Mouse (Mus musculus): ENCODE measurements around the gene Mak.
"Not testable (repeated sequence)": the region's sequence is repeated elsewhere in the genome, so short reads cannot be mapped to it uniquely, and the experiment has no call there.

The Mak gene

DNA sequence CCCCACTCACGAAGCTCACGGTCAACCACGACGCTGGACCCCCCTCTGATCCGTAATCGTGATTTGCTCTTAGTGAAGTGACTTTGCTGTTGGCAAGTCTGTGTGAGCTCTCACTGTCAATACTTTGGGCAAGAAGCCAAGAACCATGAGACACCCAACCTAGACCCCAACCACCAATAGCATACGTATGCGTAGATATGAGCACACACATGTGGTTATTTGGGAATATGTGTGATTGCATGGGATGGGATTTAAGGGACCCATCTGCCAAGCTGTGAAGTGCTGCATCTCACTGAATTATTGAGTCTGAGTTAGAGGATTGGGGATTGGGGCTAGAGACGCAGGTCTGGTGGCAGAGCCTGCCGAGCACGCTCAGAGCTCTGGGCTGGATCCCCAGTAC, 7.9 kb downstream of the Mak start:
- no peak for DNase-seq

DNA sequence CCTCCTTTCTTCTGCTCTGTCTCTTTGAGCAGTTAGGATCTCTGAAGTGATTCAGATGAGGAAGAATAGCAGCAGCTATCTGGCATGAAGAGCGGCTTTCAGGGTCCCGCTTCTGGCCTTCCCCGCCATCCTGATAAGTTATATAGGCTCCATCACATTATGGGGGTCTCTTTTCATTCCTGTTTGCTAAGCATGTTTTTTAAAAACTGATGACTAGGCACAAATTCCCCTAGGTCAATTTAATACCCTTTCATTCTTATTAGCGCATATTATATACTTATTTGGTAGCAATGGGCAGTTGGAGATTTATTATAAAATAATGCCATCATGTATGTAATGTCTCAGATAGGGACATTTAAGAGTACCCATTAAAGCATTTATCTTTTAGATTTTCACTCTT, 11.9 kb downstream of the Mak start:
- DNase-seq, result no peak

DNA sequence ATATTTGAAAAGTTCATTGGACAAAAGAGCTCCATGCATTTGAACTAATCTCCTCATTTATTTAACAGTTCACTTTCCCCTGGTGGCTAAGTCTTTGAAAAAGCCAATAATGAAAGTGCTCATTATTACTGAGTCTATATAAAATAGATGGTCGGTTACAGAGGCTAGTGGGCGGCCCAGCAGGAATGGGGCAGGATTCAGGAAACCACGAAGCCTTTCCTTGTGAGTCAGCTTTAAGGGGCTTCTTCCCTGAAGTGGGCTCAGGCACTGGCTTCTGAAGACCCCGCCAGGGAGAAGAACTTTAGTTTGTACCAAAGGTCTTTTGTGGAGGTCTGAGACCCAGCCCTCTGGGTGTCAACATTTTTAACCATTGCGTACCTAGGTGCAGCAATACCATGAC, 27.5 kb downstream of the Mak start:
- no peak for DNase-seq

DNA sequence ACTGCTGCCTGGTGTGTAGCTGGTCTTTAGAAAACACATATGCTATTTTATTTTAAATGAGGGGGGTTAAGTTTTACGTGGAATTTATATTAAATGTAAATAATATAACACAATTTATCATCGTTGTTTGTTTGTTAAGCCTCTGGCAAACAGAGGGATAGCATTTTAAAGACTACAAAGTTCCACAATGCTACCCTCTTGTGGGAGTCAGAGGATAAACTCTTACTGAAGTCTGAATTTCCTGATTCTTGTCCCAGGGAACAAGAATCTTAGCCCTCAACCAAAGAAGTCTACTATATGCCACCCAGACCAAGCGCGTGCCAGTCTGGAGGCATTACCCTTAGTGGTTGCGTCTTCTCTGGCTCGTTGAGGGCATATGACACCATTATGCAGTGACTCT, 32.2 kb downstream of the Mak start:
- DNase-seq, result no peak

DNA sequence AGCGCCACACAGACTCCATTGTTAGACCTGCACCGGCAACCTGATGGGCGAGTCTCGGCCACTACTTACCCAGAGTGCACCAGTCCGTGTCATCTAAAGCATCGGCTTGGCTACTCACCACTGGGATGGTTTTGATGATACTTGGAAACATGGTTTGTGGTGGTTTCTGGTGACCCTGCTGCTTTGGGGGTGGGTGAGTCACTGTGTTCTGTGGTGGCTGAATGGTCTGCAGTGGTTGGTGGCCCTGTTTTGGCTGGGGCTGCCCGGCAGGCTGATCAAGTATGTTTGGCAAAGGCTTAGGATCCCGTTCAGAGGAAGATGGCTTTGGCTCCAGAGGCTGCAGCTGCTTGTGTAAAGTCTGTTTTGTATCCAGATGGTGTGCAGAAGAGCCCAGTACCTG, 33.6 kb downstream of the Mak start:
- DNase-seq, result no peak

DNA sequence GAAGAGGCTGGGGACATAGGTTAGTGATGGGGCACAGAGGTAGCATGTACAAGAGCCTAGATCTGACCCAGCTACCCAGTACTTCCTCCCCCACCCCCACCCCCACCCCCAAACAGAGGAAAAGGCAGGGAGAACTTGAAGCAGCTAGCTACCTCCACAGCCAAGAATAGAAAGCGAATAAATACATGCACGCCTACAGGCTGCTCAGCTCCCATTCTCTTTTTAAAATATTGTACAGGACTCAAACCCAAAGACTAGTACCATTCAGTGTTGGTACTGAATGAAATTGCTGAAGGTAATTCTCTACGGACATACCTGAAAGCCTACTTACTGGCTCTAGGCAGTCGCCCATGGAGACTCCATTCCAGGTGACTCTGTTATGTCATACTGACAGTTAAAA, 37.0 kb downstream of the Mak start:
- no peak for DNase-seq

DNA sequence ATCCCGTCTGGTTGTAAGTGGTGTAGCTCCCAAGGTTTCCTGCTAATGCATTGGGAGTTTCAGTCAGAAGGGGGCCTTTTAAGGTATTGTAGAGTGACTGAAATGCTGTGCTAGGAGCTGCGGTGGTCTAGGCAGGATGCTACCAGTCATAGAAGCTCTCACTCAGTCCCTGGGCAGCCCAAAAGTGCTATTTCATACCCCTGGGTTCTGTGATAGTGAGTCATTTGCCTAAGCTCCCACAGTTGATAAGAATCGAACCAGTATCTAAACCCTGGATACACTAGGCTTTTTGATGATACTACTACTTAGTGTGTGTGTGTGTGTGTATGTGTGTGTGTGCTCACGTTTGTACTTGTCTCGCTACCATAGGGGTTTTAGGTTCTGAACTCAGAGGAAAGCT, 49.4 kb downstream of the Mak start:
- DNase-seq, result no peak

DNA sequence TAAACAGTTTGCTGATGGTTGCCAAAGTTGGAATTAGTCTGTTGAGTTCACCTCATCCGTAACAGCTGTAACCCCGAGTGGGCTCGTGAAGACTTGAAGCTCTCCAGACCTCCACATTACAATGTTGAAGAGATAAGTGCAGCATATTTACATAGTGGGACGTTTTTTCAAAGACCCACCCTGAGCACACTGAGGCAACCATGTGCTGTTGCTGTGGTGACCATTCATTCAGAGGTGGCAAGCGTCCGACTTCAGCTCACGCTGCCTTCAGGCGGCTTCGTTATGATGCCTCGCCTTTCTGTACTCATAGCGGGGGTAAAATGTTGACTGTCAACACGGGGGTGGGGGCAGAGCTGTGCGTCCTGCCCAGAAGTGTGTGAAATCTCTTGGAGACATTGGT, 57.4 kb downstream of the Mak start:
- no peak for DNase-seq

DNA sequence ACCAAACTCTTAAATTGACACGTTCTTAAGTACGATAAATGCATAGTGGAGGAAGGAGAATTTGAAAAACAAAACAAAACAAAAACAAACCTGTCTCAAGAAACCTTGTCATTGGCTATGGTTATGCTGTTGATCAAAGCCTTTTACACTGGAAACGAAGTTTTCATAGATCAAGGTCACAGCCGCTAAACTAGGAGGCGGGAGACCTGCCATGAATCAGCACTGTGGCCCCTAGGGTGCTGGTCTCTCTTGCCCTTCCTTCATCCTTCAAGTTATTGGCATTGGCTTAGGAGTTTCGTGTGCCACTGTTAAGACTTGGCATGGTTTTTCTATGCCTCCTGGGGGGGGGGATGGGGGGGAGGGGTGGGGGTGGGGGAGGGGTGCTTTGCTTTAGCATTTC, 57.9 kb downstream of the Mak start:
- no peak for DNase-seq

DNA sequence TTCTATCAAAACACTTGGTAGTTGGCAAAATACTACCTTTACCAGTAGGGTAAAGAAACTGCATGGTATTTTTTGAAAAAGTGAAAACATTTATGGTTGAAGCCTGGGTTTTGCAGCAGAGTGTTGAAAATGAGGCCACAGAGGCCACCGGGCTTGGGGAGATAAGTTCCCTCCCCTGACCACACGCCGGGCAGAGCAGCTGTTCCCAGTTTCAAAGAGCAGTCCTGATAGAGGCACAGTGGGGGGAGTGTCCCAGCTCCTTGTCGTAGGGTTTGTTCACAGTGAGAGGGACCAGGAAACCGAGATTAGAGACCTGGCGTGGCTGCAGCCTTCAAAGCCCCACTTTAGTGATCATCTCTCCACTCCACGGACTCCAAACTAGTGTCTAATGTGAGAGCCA, 59.0 kb downstream of the Mak start:
- DNase-seq, result no peak

DNA sequence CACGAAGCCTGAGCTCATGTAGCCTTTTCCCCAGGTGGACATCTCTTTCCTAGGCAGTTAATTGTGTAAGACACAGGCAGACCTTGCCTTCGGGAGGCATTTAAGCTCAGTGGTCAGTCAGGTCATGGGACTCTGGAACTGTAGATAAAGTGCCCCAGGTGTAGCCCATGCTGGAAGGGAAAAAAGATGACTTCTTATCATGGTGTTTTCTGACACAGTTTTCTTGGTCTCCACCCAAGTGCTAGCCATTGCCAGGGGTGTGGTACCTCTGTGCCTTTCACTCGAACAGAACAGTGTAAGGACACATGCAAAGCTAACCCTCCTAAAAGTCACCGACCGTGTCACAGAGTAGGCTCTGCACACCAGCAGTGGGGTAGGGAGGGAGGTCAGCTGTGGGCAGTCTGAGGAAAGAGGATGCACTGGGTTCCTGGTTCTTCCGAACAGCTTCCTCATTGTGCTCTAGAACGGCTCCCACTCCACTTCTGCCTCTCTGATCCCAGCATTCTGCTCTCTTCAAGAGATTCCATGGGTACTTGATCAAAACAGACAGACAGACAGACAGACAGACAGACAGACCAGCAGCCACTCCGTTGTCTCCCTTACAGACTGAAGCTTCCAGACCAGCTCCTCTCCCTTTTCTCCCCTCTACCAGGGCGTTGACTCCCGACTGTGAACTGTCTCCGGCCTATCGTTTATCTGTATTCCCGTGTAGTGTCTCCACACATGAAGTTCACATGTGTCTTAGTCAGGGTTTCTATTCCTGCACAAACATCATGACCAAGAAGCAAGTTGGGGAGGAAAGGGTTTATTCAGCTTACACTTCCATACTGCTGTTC, 60.5 kb downstream of the Mak start:
- DNase-seq, result no peak

DNA sequence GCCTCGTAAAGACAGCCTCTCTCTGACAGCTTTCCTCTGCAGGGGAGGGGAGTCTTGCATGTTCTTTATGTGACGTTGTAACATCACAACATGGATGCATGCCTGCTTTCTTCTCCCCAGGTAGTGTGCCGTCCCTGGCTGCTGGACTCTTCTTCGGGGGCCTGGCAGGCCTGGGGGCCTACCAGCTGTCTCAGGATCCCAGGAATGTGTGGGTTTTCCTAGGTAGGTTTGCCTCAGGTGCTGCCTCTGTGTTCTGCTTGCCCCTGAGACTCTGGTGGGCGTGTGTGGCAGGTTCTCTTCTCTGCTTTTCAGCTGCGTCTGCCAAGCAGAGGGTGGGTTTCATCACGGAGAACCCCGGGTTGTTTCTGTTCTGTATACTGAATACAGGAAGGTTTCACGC, 61.3 kb downstream of the Mak start:
- DNase-seq, result no peak

DNA sequence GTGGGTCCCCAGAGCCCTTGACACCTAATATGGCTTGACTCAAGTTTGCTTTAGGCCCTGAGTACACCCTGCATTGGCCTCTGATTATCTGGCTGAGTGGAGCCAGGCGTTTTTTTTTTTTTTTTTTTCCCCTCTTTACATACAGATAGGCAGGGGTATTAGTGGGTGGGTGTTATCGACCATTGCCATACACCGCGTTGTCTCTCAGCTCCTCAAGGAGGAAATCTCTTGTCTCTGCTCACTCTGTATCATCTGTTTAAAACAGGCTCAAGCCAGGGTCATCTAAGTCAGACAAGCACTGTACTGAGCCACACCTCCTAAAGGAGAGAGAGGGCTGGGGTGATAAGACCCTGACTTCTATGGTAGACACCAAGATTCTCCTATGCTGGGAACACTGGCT, 61.7 kb downstream of the Mak start:
- DNase-seq, result no peak

DNA sequence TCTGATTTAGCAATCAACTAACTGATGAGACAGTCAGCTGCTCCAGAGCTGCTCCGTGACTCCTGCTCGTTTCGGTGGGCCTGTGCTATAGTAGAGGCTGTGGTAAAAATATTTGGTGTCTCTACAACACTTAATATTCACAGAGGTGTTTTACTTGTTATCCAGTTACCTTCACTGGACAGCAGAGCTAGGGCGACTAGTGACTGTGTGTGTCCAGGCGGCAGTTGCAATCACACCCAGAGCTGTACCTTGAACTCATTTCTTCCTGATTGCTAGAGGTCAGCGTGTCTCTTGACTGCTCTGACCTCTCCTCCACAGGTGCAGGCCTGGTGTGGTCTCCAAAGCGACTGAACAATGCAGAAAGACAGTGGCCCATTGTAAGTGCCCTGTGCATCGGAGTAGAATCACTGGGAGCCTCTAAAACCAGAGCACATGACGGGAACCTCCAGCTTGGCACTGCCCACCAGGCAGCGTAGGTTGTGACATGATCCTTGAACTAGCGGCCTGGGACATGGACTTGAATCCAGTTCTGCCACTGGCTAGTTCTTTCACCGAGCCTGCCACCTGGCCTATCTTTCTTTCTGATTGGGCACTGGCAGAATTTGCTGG, 62.6 kb downstream of the Mak start:
- DNase-seq, result no peak

DNA sequence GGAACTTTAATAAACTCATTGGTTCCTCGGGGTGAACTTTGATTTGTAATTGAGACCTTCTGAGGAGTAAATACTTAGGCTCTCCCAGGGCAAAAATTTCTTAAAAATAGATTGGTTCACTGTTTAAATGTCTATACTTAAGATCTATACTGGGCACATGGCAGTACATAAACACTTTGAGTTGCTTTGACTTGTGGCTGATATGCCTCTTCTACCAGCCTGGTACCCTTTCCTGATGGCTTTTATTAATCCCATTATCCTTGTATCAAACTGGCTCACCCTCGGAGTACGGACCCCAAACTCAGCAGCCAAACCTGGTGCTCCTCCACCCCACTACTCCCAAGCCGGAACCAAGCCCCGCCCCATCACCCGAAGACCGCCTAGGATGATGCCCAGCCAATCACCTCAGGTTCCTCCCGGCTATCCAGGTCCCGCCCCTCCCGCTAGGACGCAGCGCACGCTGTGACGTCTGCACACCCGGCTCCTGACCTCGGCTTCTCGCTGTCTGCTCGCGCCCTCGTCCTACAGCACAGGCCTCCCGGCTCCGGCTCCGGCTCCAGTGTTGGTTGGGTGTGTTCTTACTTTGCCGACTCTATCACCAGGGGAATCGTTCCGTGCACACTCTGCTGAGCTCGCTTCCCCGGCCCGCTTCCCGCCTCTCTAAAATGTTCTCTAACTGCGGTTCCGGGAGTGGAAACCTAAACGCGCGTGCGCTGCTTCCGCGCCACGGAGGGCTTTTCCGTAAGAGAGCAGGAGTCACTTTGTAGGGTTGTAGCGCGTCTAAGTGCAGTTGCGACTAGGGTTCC, 63.5 kb downstream of the Mak start, which contains the start of gene Tmem14c:
Gene Tmem14c (plus strand): TSS at position 464 of the 806 bp plus-strand sequence.
- peak; percentile 97 for DNase-seq

DNA sequence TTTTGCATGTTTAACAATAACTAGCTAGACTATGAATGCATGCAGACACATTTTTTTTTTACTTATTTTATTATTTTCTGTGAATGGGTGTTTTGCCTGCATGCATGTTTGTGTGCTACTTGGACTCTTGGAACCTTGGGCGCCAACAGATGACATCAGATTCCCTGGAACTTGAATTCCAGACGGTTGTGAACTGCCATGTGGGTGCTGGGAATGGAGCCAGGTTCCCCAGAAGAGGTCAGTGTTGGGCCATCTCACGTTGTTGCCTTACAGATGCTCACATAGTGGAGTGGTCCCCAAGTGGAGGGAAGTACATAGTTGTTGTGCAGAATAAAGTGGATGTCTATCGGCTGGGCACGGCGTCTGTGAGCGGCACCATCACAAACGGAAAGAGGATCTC, 70.6 kb downstream of the Mak start:
- no peak for DNase-seq

DNA sequence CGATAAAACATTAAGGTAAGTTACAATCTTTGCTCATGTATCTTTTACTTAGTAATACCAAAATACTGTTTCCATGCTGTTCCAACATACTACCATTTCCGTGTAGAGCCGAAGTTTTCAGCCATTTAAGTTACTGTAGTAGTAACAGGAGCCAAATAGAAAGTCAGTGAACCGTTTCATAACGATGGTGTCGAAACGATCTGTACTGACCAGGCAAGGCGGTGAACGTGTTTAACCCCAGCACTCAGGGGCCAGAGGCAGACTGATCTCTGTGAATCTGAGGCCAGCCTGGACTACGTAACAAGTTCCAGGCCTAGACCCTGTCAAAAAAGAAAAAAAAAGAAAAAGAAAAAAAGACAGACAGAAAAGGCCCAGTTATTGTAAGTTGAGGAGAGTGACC, 71.2 kb downstream of the Mak start:
- DNase-seq, result no peak

DNA sequence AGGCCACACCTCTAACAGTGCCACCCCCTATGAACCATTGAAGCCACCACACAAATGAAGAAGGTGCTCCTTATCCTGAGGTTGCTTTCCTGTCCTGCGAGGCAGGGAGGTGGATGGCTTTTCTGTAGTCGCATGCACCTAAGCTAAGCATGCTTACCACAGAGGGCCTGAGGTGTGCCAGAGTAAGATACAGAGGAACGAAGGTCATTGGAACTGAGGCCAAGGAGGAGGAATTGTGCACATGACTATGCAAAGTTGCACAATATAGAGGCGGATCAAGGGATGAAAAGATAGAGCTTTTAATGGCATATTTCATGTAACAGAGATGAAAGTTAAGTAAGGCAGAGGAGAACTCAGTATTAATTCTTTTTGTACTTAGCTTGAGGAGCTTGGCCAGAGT, 73.3 kb downstream of the Mak start:
- DNase-seq, result no peak

DNA sequence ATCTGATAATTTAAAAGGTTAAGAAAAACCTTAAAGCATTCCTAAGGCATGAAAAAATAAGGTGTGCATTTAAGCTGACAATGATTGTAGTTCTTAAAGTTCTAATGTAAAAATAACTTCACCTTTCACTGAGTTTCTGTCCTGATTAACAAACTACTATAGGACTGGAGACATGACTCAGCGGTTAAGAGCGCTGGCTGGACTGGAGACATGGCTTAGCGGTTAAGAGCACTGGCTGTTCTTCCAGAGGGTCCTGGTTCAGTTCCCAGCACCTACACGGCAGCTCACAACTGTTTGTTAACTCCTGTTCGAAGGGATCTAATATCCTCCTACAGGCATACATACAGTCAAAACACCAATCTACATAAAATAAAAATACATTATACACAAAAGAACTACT, 77.5 kb downstream of the Mak start:
- no peak for DNase-seq

DNA sequence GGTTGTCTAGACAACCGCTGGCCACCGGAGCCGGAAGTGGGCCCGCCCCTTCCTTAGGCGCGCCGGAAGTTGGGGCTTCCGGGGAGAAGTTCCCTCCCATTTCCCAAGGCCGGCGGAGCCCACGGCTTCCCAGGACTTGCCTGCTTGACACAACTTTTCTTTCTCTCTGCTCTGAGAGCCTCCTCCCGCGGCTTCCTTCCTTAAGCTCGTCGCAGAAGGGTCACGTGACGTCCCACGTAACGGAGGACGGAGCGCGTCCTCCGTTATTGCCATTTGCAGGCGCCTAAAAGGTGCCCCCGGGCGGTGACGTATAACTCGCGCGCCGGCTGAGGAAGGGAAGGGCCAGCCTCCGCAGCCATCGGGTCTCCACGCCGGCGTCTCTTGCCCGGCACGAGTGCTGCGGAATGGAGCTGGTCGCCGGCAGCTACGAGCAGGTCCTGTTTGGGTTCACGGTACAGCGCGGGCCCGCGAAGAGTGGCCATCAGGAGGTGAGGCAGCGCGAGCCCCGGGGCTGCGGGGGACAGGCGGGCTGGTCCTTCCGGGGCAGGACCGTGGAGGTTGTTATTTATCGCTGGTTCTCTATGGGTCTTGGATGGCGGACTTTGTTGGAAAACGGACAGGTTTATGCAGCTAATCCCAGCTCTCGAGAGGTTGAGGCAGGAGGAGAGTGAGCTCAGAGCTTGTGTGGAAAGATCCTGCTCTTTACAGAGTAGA, 78.4 kb downstream of the Mak start, which contains the start of gene Pak1ip1:
Gene Pak1ip1 (plus strand): TSS at position 98 of the 714 bp plus-strand sequence.
- peak; percentile 96 for DNase-seq

DNA sequence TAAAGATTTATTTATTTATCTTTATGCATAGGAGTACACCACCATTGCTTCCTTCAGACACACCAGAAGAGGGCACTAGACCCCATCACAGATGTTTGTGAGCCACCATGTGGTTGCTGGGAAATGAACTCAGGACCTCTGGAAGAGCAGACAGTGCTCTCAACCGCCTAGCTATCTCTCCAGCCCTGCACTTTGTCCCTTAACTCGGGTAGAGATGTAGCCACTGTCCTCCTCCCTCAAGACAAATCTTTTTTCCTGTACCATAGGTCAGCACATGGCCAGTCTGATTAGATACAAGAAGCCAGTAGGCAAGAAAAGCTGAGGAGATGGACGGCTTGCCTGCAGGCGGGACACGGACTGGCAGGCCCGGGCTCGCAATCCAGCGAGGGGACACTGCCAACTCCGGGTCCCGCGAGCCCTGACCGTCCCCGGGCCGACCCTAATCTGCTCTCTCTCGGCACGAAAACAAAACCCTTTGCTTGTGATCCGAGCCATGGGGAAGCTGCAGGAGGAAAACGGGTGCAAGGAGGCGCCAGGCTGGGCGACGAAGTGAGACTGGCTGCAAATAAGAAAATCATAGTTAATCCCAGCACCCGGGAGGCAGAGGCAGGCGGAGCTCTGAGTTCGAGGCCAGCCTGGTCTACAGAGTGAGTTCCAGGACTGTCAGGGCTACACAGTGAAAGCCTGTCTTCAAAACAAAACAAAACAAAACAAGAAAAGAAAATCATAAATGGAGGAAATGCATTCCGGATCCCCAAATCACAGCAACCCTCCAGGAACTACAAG, 79.2 kb downstream of the Mak start:
- DNase-seq, result peak; percentile 62

DNA sequence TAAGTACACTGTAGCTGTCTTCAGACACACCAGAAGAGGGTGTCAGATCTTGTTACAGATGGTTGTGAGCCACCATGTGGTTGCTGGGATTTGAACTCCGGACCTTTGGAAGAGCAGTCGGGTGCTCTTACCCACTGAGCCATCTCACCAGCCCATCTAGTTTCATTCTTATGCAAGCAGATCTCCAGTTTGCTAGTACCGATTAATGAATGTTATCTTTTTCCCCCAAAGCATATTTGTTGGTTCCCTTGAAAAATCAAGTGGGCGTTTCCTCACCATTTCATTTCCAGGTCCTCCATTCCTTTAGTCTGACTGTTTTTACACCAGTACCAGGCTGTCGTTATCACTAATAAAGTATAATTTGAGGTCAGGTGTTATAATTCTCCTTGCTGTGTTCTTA, 81.0 kb downstream of the Mak start:
- DNase-seq, result not testable (repeated sequence)

Measured in kidney, postnatal 10 days (tissue).